Mouse (Mus musculus) spleen, adult 2 months (tissue): Measurements from ENCODE around the gene Pde4d.

Source experiments
- CTCF ChIP-seq: fragments of 200-500 bp; IDR thresholded peaks from 2 replicates; pipeline ENCODE4 v1.5.1; 2011; ENCODE audit warnings: mild to moderate bottlenecking, inconsistent platforms; ENCODE audit not compliant: insufficient read depth, insufficient read length, insufficient replicate concordance; ENCODE audit errors: extremely low read depth
- POLR2A ChIP-seq: fragments of 200-500 bp; IDR thresholded peaks from 2 replicates; pipeline ENCODE4 v1.6.1; 2011; ENCODE audit warnings: low read depth, low read length, inconsistent platforms

GRCm38 (mm10) chr13:109921336-109922038 is 1471.7 kb downstream of the Pde4d start:
- TF ChIP-seq POLR2A (no peak), CTCF (no peak)
